ENCODE assay signal across 16 mouse cellular contexts in genomic region chr3:116993011-116993410, GRCm38 (mm10). TPM values are rescaled to one million over a fixed set of nuclear protein-coding genes. Genes with fewer than 3 reads are reported as not detected.
"Had no signal": no experiment of that assay in that cellular context is flagged by ENCODE, and none has a peak within 500 bp of the region (broad histone marks: within the 10 kb centered on the region; RNA-seq: fewer than 3 reads in every experiment).

No protein-coding gene starts in this region.

- DNase-seq: liver, postnatal 0 days; lung, adult 2 months; lung, postnatal 4 days; retina, postnatal 1 day; right cerebral cortex, adult 18-20 months; right cerebral cortex, postnatal 25 days; right cerebral cortex, postnatal 4 days; spleen, adult 18-20 months; thymus, adult 18-20 months; thymus, postnatal 14 days; thymus, postnatal 4 days had no signal

- ATAC-seq: liver, postnatal 0 days; lung, postnatal 0 days; midbrain, embryonic 13.5 days; midbrain, embryonic 15.5 days had no signal

RNA-seq across cellular contexts. Expression of gene Palmd, which starts 24.2 kb away (rescaled TPM):
- total RNA-seq: monocyte, adult 5-6 weeks had no signal

RNA-seq across cellular contexts. Expression of gene 4930455H04Rik, which starts 24.9 kb away (rescaled TPM):
- total RNA-seq: midbrain, postnatal 0 days; monocyte, adult 5-6 weeks had no signal
